Mouse (Mus musculus): ENCODE measurements around the gene Brap. TPM values are rescaled to one million over a fixed set of nuclear protein-coding genes. Genes with fewer than 3 reads are reported as not detected.
A peak's percentile ranks its signal among the peaks of the same experiment; 100 is the strongest.

Gene Brap
- polyA plus RNA-seq, 1 experiment from 2014 or later: 26.6 TPM

GRCm38 (mm10) chr5:121718462-121718861 is 58.1 kb downstream of the Brap start:
- no peak overlapping the region for H3K4me3 ChIP-seq (ENCODE audit: control insufficient read depth in 1 of 2, insufficient read depth in 1 of 2, low read depth in 1 of 2, low read length in 2 of 2)
- H3K4me2 ChIP-seq (ENCODE audit: low read length): no peak overlapping the region
- H3K9ac ChIP-seq (ENCODE audit: low read length): no peak overlapping the region
- no peaks in the 10 kb centered on the region for H3K27me3 ChIP-seq (ENCODE audit: control insufficient read depth, insufficient read depth, low read length)
- H3K27ac ChIP-seq (replicated peaks in 1 of 2; ENCODE audit: control insufficient read depth in 1 of 2, insufficient read depth in 1 of 2, low read depth in 2 of 2, low read length in 2 of 2): no peak overlapping the region
- 68% methylated on average over 5 of the region's 5 CpGs for WGBS
- peaks cover 13% of the 10 kb centered on the region for H3K36me3 ChIP-seq (ENCODE audit: control insufficient read depth, insufficient read depth, low read length)
- H3K9me3 ChIP-seq (ENCODE audit: control insufficient read depth, low read length): no peaks in the 10 kb centered on the region
- peaks cover 15 to 62% of the 10 kb centered on the region in 2 experiments for H3K4me1 ChIP-seq (ENCODE audit: control insufficient read depth in 2 of 2, insufficient read depth in 2 of 2, low read length in 2 of 2)
- ATAC-seq (ENCODE audit: insufficient number of reproducible peaks, insufficient read depth, low FRiP score, low read depth): no peak

DNA sequence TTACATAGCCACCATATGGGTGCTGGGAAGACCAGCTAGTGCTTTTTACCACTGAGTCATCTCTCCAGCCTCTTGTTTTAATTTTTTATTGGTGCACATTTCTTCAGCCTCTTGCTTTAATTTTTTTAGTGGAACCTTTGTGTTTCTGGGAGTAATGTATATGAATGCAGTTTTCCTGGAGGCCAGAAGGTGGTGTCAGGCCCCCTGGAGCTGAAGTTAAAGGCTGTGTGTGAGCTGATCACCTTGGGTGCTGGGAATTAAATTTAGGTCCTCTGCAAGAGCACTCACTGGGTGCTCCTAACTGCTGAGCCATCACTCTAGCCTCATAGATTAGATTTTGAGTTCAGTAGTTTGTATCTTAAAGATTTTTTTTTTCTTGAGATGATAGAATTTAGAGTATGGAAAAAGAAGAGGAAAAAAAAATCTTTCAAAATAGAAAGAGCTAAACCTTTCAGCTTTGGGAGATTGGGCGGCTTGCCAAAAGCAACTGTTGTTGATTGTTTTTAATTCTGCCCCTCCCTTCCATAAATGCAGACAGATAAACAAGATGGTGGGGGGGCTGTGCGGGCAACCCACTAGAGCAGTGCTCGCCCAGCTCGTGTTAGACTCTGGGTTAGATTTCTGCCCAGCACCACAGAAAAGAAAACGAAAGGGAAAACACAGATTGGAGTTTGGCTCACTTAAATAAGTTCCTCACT is 60.7 kb downstream of the Brap start:
- Histone ChIP-seq H3K9ac (ENCODE audit: low read length) (no peak overlapping the region), H3K9me3 (ENCODE audit: control insufficient read depth, low read length) (no peaks in the 10 kb centered on the region), H3K27me3 (ENCODE audit: control insufficient read depth, insufficient read depth, low read length) (no peaks in the 10 kb centered on the region), H3K4me1 (ENCODE audit: control insufficient read depth in 2 of 2, insufficient read depth in 2 of 2, low read length in 2 of 2) (peaks cover 12 to 51% of the 10 kb centered on the region in 2 experiments), H3K4me2 (ENCODE audit: low read length) (no peak overlapping the region), H3K27ac (replicated peaks in 1 of 2; ENCODE audit: control insufficient read depth in 1 of 2, insufficient read depth in 1 of 2, low read depth in 2 of 2, low read length in 2 of 2) (no peak overlapping the region), H3K4me3 (ENCODE audit: control insufficient read depth in 1 of 2, insufficient read depth in 1 of 2, low read depth in 1 of 2, low read length in 2 of 2) (no peak overlapping the region), H3K36me3 (ENCODE audit: control insufficient read depth, insufficient read depth, low read length) (peaks cover 13% of the 10 kb centered on the region)
- no peak for ATAC-seq (ENCODE audit: insufficient number of reproducible peaks, insufficient read depth, low FRiP score, low read depth)
- 84% methylated on average over 5 of the region's 5 CpGs for whole genome bisulfite sequencing

DNA sequence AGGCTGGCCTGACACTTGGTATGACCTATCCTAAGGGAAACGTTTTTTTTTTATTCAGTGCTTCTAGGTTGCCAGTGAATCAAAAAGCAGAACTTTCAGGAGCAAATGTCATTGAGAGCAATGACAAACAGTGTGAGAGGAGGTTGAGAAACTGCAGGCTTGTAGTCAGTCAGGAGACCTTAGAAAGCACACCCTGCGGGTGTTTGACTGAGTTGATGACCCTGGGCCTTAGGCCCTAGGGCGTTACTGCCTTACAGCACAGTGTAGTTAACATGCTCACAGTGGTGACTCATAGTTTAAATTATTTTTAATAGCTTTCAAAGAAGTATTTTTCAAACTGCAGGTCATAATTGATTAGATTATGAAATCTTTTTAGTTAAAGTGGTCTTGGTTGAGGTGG is 61.5 kb downstream of the Brap start:
- H3K9me3 ChIP-seq (ENCODE audit: control insufficient read depth, low read length): no peaks in the 10 kb centered on the region
- WGBS: 52% methylated on average over 3 of the region's 3 CpGs
- H3K36me3 ChIP-seq (ENCODE audit: control insufficient read depth, insufficient read depth, low read length): peaks cover 13% of the 10 kb centered on the region
- H3K4me1 ChIP-seq (ENCODE audit: control insufficient read depth in 2 of 2, insufficient read depth in 2 of 2, low read length in 2 of 2): peaks cover 8 to 45% of the 10 kb centered on the region in 2 experiments
- H3K27ac ChIP-seq (replicated peaks in 1 of 2; ENCODE audit: control insufficient read depth in 1 of 2, insufficient read depth in 1 of 2, low read depth in 2 of 2, low read length in 2 of 2): peak overlapping the region in 1 of 2 experiments; percentile 31; a peak in 2 of 4 replicates
- no peak overlapping the region for H3K9ac ChIP-seq (ENCODE audit: low read length)
- ATAC-seq (ENCODE audit: insufficient number of reproducible peaks, insufficient read depth, low FRiP score, low read depth): no peak
- no peaks in the 10 kb centered on the region for H3K27me3 ChIP-seq (ENCODE audit: control insufficient read depth, insufficient read depth, low read length)
- no peak overlapping the region for H3K4me2 ChIP-seq (ENCODE audit: low read length)
- no peak overlapping the region for H3K4me3 ChIP-seq (ENCODE audit: control insufficient read depth in 1 of 2, insufficient read depth in 1 of 2, low read depth in 1 of 2, low read length in 2 of 2)

DNA sequence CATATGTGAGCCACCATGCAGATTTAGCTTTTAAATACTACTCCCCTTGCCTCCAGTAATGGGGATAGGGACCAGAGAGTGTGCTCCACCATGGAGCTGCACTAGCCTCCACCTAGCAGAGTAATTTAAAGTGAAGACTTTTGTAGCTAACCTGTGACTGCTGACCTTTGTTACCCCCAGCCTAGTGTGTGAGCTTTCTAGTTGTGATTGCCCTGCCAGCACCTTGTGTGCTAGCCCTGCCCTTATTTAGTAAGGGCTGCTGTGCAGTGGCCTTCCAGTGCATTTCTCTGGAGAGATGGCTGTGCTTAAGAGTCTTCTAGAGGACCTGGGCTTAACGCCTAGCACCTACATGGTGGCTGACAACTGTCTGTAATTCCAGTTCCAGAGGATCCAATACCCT is 64.3 kb downstream of the Brap start:
- 57% methylated on average over 1 of the region's 1 CpGs for WGBS
- peaks cover 3 to 30% of the 10 kb centered on the region in 2 experiments; a peak in 3 of 4 replicates for H3K4me1 ChIP-seq (ENCODE audit: control insufficient read depth in 2 of 2, insufficient read depth in 2 of 2, low read length in 2 of 2)
- no peak overlapping the region; a peak in 1 of 4 replicates for H3K27ac ChIP-seq (replicated peaks in 1 of 2; ENCODE audit: control insufficient read depth in 1 of 2, insufficient read depth in 1 of 2, low read depth in 2 of 2, low read length in 2 of 2)

GRCm38 (mm10) chr5:121730057-121730456 is 69.7 kb downstream of the Brap start:
- Histone ChIP-seq H3K27ac (replicated peaks in 1 of 2; ENCODE audit: control insufficient read depth in 1 of 2, insufficient read depth in 1 of 2, low read depth in 2 of 2, low read length in 2 of 2) (no peak overlapping the region), H3K9ac (ENCODE audit: low read length) (no peak overlapping the region), H3K4me3 (ENCODE audit: control insufficient read depth in 1 of 2, insufficient read depth in 1 of 2, low read depth in 1 of 2, low read length in 2 of 2) (no peak overlapping the region), H3K36me3 (ENCODE audit: control insufficient read depth, insufficient read depth, low read length) (peaks cover 4% of the 10 kb centered on the region; the same call in 1 of the 2 replicates), H3K4me1 (ENCODE audit: control insufficient read depth in 2 of 2, insufficient read depth in 2 of 2, low read length in 2 of 2) (no peaks in the 10 kb centered on the region), H3K4me2 (ENCODE audit: low read length) (no peak overlapping the region), H3K9me3 (ENCODE audit: control insufficient read depth, low read length) (no peaks in the 10 kb centered on the region; the same call in 1 of the 2 replicates), H3K27me3 (ENCODE audit: control insufficient read depth, insufficient read depth, low read length) (no peaks in the 10 kb centered on the region)
- WGBS: 95% methylated on average over 2 of the region's 2 CpGs
- ATAC-seq (ENCODE audit: insufficient number of reproducible peaks, insufficient read depth, low FRiP score, low read depth): no peak

More for the DNA sequence above, 64.3 kb downstream of the Brap start:
- Histone ChIP-seq H3K9me3 (ENCODE audit: control insufficient read depth, low read length) (no peaks in the 10 kb centered on the region), H3K27me3 (ENCODE audit: control insufficient read depth, insufficient read depth, low read length) (no peaks in the 10 kb centered on the region), H3K4me2 (ENCODE audit: low read length) (no peak overlapping the region), H3K4me3 (ENCODE audit: control insufficient read depth in 1 of 2, insufficient read depth in 1 of 2, low read depth in 1 of 2, low read length in 2 of 2) (no peak overlapping the region), H3K9ac (ENCODE audit: low read length) (no peak overlapping the region), H3K36me3 (ENCODE audit: control insufficient read depth, insufficient read depth, low read length) (peaks cover 4% of the 10 kb centered on the region; the same call in 1 of the 2 replicates)
- ATAC-seq (ENCODE audit: insufficient number of reproducible peaks, insufficient read depth, low FRiP score, low read depth): no peak

DNA sequence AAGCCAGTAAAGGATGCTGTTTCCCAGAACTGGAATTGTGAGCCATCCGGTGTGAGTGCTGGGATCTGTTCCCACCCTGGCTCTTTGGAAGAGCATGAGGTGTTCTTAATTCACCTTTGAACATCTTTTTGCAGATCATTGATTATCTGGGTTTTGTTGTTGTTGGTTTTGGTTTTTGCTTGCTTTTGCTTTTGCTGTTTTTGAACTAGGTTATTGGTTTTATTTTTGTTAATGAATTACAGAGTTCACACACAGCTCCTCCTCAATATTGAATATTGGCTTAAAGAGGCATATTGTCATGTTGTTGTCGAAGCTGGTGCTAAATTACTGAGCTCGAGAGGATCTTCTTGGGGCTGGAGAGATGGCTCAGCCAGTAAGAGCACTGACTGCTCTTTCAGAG is 76.3 kb downstream of the Brap start:
- Histone ChIP-seq H3K4me1 (ENCODE audit: control insufficient read depth in 2 of 2, insufficient read depth in 2 of 2, low read length in 2 of 2) (no peaks in the 10 kb centered on the region), H3K27ac (replicated peaks in 1 of 2; ENCODE audit: control insufficient read depth in 1 of 2, insufficient read depth in 1 of 2, low read depth in 2 of 2, low read length in 2 of 2) (no peak overlapping the region), H3K9ac (ENCODE audit: low read length) (no peak overlapping the region), H3K4me2 (ENCODE audit: low read length) (no peak overlapping the region), H3K36me3 (ENCODE audit: control insufficient read depth, insufficient read depth, low read length) (no peaks in the 10 kb centered on the region), H3K27me3 (ENCODE audit: control insufficient read depth, insufficient read depth, low read length) (no peaks in the 10 kb centered on the region), H3K9me3 (ENCODE audit: control insufficient read depth, low read length) (no peaks in the 10 kb centered on the region; the same call in 1 of the 2 replicates), H3K4me3 (ENCODE audit: control insufficient read depth in 1 of 2, insufficient read depth in 1 of 2, low read depth in 1 of 2, low read length in 2 of 2) (no peak overlapping the region)
- 87% methylated on average over 3 of the region's 3 CpGs for WGBS
- ATAC-seq (ENCODE audit: insufficient number of reproducible peaks, insufficient read depth, low FRiP score, low read depth): no peak
